Mouse (Mus musculus) urinary bladder, adult 2 months (tissue): ENCODE measurements around the gene Lyst. TPM values are rescaled to one million over a fixed set of nuclear protein-coding genes. Genes with fewer than 3 reads are reported as not detected.

ENCODE experiments used
- DNase-seq: peaks from one replicate; pipeline ENCODE4 v3.0.0; 2022; ENCODE audit warnings: low spot score
- polyA plus RNA-seq: library from polyadenylated mRNA; depleted of rRNA; stranded (reverse); fragments of >200 nt; gene quantifications from 2 replicates; pipeline ENCODE4 v1.2.3, GENCODE M21; 2012

Lyst gene
- polyA plus RNA-seq, 1 experiment, result 5.1 TPM

DNA sequence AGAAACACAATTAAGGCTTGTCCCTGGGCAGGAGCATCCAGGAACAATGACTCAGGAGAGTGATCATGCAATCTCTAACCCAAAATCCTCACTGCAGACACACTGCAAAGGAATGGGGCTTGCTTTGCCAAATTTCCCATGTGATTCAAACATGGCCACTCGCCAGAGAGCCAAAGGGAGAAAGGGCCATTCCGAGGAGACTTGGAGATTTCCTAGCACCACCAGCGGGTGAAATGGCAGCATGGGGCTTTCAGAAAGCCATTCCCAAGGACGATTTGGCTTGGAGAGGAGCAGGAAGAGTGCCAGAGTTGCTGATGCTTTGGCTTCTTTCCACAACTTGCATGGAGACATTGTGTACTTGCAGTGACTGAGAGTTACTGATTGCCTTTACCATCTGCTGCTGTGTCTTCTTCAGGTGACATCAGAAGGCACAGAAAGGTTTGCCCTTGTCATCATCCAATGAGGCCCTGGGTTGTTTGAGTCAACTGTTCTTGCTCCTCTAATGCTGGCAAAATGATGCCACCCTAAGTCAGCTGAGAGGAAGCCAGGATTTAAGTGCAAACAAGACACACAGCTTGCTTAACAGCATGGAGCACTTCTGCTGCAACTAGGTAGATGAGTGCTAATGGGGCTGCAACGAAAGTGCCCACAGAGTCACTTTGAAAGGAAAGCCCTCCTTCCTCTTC is 16.5 kb upstream of the Lyst start:
- DNase-seq, result peak; percentile 37

DNA sequence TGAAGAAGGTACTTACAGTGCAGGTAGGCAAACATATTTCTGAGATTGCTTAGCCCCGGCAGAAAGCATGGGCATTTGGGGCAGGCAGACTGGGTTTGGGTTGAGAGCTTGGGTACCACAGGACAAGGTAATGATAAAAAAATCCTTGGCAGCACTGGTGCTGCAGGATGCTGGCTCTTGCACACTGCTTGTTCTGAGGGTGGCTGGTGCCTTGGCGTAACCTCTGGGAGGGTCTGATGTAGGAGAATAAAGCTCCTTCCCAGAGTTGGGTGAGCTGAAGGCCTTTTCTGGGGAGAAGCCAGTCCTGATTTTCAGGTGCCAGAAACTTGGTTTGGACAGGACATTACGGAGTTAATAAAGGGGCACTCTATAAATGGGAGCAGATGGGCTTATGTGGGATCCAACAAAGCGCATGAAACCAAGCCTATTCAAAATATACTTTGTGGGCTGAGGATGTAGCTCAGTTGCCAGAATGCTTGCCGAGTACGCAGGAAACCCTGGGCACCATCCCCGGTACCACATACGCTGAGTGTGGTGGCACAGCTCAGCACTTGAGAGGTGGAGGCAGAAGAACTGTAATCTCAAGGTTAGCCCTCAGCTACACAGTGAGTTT is 15.8 kb upstream of the Lyst start:
- DNase-seq, result no peak

DNA sequence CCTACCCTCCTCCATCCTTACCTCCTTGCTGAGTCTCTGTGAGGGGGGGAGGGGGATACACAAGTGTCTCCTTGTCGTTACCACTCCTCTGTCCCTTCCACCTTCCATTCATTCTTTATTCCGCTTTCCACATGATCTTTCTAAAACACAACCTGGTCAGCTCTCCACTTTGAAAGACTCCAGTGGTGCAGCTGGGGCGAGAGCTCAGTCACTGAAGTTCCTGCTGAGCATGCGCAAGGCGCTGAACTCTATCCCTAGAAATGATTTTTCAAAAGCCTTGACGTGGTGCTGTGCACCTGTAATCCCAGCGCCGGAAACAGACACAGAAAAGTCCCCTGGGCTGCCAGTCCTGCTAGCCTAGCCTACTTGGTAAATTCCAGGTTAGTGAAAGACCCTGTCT is 15.1 kb upstream of the Lyst start:
- DNase-seq, result no peak

DNA sequence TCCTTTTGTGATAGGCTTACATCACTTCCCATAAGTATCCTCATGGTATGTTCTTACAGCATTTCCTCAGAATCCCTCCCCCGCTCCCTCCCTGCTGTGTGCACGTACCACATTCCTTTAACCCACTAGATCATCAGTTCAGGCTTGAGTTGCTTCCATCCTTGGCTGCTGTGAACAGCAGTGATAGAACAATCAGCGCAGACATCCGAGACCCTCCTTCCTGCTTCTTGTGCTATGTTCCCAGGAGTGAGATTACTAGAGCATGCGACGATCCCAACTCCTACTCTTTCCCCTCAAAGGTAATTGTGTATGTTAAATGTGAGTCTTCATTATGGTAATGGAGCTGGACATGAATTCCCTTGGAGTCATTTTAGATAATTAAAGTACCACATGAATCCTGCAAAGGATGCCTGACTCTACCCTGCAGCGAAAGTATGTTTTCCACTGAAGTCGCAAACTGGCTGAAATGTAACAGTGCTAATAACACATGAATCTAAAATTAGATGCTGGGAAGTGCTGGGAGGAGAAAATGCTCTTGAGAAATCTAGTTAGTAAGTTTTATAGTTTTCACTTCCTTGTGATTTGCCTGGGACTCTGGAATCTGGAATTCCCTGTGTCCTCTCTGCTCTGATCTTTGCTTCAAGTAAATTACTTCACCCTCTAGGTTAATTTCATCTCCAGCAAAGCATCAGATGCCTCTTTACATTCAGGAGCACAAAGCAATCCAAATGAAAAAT is 13.6 kb upstream of the Lyst start:
- no peak for DNase-seq

GRCm38 (mm10) chr13:13581988-13582387 is 8.2 kb upstream of the Lyst start:
- no peak for DNase-seq

GRCm38 (mm10) chr13:13583473-13583872 is 6.7 kb upstream of the Lyst start:
- no peak for DNase-seq

GRCm38 (mm10) chr13:13587653-13588184 is 2.5 kb upstream of the Lyst start:
- DNase-seq, result no peak

- no peak for DNase-seq
These were observed 1.7 kb upstream of the Lyst start for GRCm38 (mm10) chr13:13588518-13588917.

GRCm38 (mm10) chr13:13589032-13589431 is 1.2 kb upstream of the Lyst start:
- DNase-seq, result no peak

DNA sequence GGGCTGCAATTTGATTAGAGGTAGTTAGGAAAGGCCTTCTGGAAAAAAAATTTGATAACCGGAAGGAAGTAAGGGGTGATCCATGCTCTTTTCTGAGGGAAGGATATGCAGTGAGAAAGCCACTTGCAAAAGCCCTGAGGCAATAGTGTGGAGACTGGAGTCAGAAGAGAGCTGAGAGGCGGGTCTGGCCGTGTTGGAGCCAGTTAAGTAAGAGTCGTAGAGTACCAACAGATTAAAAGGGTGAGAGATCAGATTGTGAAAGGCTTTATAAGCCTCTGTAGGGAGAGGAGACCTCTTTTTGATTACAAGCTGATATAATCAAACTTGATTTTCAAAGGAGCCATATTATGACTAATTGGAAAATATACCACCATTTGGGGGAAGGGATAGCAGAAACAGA is 1.7 kb downstream of the Lyst start:
- DNase-seq, result no peak

- no peak for DNase-seq
These were observed 6.3 kb downstream of the Lyst start for GRCm38 (mm10) chr13:13596424-13597044.

DNA sequence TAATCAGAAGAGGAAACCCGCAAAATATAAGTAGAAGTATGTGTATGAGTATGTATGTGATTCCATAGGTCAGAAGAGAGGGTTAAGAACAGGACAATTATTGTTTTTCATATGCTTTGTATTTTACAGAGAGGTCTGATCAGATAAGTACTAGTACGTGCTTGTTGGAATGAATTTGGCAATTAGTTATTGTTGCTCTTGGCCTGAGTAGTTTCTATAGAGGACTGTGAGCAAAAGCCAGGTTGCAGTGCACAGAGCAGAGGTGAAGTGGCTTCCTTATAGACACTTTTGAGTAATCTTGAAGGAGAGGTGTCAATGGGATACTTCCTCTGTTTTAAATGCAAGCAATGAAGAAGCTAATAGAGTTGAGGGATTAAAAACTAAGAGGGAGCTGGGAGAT is 7.7 kb downstream of the Lyst start:
- DNase-seq, result no peak

DNA sequence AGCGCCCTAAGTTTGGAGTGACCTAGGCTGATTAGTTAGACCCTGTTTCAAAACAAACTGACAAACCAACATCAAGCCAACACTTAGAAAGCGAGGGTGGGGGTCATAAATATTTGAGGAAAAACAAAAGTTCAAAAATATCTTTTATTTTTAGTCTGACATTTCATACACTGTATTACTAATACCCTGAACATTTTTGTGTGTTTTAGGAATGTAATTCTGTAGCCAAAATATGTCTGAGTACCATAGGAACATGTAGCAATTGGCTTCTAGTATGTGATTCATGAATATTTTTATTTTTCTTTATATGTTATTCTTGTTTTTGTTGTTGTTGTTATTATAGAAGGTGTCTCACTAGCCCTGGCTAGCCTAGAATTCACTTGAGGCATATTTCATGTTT is 11.2 kb downstream of the Lyst start:
- DNase-seq, result no peak

DNA sequence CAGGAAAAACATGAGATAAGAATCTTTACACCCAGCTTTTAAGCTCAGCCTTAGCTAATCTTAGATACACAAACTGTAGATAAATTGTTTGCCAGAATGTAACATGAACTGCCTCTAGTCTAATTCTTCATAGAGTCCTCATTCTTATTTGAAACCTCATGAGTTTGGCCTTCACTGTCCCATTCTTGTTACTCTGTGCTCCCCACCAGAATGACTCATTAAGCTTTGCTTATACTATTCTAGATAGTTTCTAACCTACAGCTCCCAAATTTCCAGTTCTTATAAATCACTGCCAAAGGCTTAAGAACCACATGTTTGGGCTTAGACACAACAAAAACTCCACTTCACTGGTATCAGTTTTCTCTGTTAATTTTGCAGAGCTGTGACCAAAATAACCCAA is 16.0 kb downstream of the Lyst start:
- no peak for DNase-seq

DNA sequence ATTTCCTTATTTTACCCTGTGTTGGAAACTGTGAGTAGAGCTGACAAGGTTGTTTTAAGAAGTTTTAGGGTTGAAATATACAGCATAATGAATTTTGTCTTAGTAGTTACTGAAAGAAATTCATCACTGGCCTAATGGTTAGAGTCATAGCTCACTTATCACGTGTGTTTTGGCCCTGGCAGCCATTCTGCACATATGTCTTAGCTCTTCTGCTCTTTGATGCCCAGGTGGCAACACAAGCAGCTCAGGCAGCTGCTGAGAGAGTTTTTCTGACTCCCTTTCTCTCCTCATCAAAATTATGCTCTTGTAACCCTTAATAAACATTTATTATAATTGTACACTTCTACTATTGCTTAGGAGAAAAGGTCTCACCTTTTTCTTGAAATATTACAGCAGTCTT is 18.1 kb downstream of the Lyst start:
- DNase-seq, result no peak

- DNase-seq, result no peak
These were observed 19.5 kb downstream of the Lyst start for GRCm38 (mm10) chr13:13609655-13610054.

DNA sequence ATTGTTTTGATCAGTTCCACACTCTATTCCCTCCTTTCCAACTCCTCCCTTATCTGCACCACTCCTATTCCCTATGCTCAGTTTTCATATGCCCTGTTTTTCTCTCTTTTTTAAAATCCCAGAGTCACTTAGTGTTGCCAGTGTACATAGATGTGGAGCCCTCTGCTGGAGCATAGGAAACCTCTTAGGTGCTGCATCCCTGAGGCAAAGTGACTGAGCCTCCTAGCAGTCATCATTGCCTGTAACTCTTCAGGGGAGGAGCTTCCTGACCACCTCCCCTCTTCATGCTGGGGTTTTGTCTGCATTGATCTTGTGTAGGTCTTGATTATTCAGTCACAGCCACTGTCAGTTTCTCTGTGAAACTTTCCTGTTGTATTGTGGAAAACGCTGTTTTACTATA is 22.7 kb downstream of the Lyst start:
- DNase-seq, result no peak

- DNase-seq, result no peak
These were observed 24.0 kb downstream of the Lyst start for GRCm38 (mm10) chr13:13614235-13614634.

GRCm38 (mm10) chr13:13621456-13621855 is 31.3 kb downstream of the Lyst start:
- no peak for DNase-seq

DNA sequence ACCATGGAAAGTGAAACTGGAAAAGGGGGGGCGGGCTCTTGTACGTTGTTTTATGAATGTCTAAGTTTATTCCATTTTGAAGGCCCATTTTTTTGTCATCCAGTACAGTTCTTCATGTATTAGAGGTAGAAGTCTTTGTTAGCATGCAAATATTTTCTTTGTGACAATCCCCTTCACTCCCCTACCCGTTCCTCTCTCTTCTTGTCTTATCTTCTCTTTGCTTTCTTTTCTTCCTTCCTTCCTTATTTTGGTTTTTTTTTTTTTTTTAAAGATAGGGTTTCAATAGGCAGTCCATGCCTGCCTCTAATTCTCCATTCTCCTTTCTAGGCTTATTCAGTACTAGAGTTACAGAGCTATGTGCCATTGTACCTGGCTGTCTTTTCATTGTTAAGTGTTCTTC is 32.4 kb downstream of the Lyst start:
- DNase-seq, result no peak

- DNase-seq, result no peak
These were observed 43.5 kb downstream of the Lyst start for GRCm38 (mm10) chr13:13633746-13634145.

DNA sequence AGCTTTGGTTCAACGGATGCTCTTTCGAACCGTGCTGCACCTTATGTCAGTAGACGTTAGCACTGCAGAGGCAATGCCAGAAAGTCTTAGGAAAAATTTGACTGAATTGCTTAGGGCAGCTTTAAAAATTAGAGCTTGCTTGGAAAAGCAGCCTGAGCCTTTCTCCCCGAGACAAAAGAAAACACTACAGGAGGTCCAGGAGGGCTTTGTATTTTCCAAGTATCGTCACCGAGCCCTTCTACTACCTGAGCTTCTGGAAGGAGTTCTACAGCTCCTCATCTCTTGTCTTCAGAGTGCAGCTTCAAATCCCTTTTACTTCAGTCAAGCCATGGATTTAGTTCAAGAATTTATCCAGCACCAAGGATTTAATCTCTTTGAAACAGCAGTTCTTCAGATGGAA is 44.5 kb downstream of the Lyst start:
- no peak for DNase-seq

GRCm38 (mm10) chr13:13635224-13635623 is 45.0 kb downstream of the Lyst start:
- DNase-seq, result no peak
